Mouse (Mus musculus): ENCODE data around the gene Prc1. TPM values are rescaled to one million over a fixed set of nuclear protein-coding genes. Genes with fewer than 3 reads are reported as not detected.

Prc1 gene
- total and polyA plus RNA-seq, 3 experiments, result 14.6 to 229 (median 161) TPM

DNA sequence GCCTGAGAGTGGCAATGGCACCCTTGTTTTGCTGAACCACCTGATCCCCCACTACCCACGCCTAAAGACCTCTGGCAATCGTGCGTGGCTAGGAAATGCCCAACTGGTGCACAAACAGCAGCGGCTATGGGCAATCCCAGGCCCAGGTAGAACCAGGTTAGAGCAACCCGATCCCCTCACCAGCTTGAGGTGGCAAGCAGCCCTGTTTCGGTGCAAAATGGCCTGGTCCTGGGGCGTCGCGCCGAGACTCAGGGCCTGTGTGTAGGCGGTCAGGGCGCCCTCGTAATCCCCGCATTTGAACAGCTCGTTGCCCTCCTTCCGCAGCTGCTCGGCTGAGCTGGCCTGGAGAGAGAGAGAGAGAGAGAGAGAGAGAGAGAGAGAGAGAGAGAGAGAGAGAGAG lies 45.1 kb downstream of the Prc1 start:
- no peaks in the 10 kb centered on the region for H3K9me3 ChIP-seq (replicated peaks)
- H3K4me3 ChIP-seq (ENCODE audit: low read depth, low read length), result peak overlapping the region; percentile 76
- H3K4me1 ChIP-seq (ENCODE audit: insufficient read depth, low read depth, low read length), result peaks cover 53% of the 10 kb centered on the region
- ATAC-seq (ENCODE audit: extremely low read depth, insufficient number of reproducible peaks, low FRiP score, poor library complexity, severe bottlenecking), result no peak
- peak; percentile 10 for DNase-seq (ENCODE audit: low spot score)
- H3K36me3 ChIP-seq (replicated peaks), result peaks cover 49% of the 10 kb centered on the region
- H3K27me3 ChIP-seq (ENCODE audit: insufficient read depth, low read length), result no peaks in the 10 kb centered on the region
- TF ChIP-seq GATA1 (IDR thresholded peaks at IDR 0.05; ENCODE audit: borderline replicate concordance, low read length) (no peak), CTCF (IDR thresholded peaks at IDR 0.05; ENCODE audit: low read depth, low read length) (no peak)

GRCm38 (mm10) chr7:80339793-80340628 lies 45.8 kb downstream of the Prc1 start:
- TF ChIP-seq CTCF (IDR thresholded peaks at IDR 0.05; ENCODE audit: low read depth, low read length), result peak; percentile 30; the same call in 1 of the 2 replicates
- no peak for TF ChIP-seq POLR2AphosphoS5 (IDR thresholded peaks at IDR 0.05; ENCODE audit: insufficient replicate concordance, low read depth, low read length)
- ATAC-seq (ENCODE audit: extremely low read depth, insufficient number of reproducible peaks, low FRiP score, poor library complexity, severe bottlenecking), result peak; percentile 85
- H3K4me1 ChIP-seq (ENCODE audit: insufficient read depth, low read depth, low read length), result peaks cover 53% of the 10 kb centered on the region
- peak; percentile 92 for DNase-seq (ENCODE audit: low spot score)
- peak overlapping the region; percentile 76 for H3K4me3 ChIP-seq (ENCODE audit: low read depth, low read length)
- peaks cover 42% of the 10 kb centered on the region for H3K36me3 ChIP-seq (replicated peaks)
- H3K27me3 ChIP-seq (ENCODE audit: insufficient read depth, low read length), result no peaks in the 10 kb centered on the region
- no peaks in the 10 kb centered on the region for H3K9me3 ChIP-seq (replicated peaks)

DNA sequence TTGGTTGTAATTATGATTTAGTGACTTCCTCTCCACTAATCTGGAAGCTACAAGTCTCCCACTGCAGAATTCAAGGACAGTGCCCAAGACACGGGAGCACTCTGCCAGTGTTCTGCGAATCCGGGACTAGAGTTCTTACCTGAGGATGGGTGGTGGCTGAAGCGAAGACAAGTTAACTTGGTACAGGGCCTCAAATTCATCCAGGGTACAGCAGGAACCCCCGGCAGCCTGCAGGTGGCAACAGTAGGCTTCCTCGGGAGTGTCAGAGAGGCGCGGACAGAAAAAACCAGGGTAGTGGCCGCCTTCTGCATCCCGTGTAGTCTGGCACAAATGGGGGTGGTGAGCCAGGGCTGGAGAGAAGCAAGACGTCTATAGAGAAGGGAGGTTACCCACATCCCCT lies 46.5 kb downstream of the Prc1 start, which contains the start of gene Unc45a:
Gene Unc45a (minus strand): TSS at position 213 of the 400 bp plus-strand sequence.
- peak; percentile 43; the same call in 1 of the 2 replicates for ATAC-seq (ENCODE audit: extremely low read depth, insufficient number of reproducible peaks, low FRiP score, poor library complexity, severe bottlenecking)
- TF ChIP-seq GATA1 (IDR thresholded peaks at IDR 0.05; ENCODE audit: borderline replicate concordance, low read length) (no peak), CTCF (IDR thresholded peaks at IDR 0.05; ENCODE audit: low read depth, low read length) (peak; percentile 44; the same call in 1 of the 2 replicates)
- Histone ChIP-seq H3K36me3 (replicated peaks) (peaks cover 40% of the 10 kb centered on the region), H3K27me3 (ENCODE audit: insufficient read depth, low read length) (no peaks in the 10 kb centered on the region), H3K4me1 (ENCODE audit: insufficient read depth, low read depth, low read length) (peaks cover 55% of the 10 kb centered on the region), H3K4me3 (ENCODE audit: low read depth, low read length) (peak within 1 kb of the TSS; percentile 76), H3K9me3 (replicated peaks) (no peaks in the 10 kb centered on the region)
- DNase-seq (ENCODE audit: low spot score), result peak; percentile 80

DNA sequence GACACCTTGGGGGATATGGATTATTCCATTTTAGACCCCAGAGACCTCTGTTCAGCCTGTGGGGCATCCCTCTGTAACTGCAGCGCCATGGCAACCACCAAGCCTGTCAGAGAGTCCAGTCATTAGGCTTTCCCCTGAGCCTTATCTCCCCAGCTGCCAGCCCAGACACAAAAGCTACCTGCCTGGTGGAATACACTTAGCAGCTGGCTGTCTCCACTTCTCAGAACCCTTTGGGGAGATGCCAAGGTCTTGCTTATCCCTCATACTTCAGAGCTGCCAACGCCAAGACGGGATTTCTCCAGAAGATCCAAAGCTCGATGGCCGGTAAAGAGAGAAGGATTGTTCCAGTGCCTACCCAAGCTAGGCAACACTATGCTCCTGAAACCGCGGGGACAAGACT lies 47.5 kb downstream of the Prc1 start:
- peaks cover 63% of the 10 kb centered on the region for H3K4me1 ChIP-seq (ENCODE audit: insufficient read depth, low read depth, low read length)
- H3K27me3 ChIP-seq (ENCODE audit: insufficient read depth, low read length), result no peaks in the 10 kb centered on the region
- peaks cover 40% of the 10 kb centered on the region for H3K36me3 ChIP-seq (replicated peaks)
- ATAC-seq (ENCODE audit: extremely low read depth, insufficient number of reproducible peaks, low FRiP score, poor library complexity, severe bottlenecking) (no peak), DNase-seq (ENCODE audit: low spot score) (no peak)
- H3K9me3 ChIP-seq (replicated peaks), result no peaks in the 10 kb centered on the region
- TF ChIP-seq GATA2 (IDR thresholded peaks at IDR 0.05; ENCODE audit: borderline replicate concordance, low read depth, low read length) (no peak), GATA1 (IDR thresholded peaks at IDR 0.05; ENCODE audit: borderline replicate concordance, low read length) (no peak)
- H3K4me3 ChIP-seq (ENCODE audit: low read depth, low read length), result no peak overlapping the region

GRCm38 (mm10) chr7:80342858-80343257 lies 48.6 kb downstream of the Prc1 start, which contains the start of gene Hddc3:
Hddc3 (plus strand) TSS chr7:80343104.
- DNase-seq (ENCODE audit: low spot score), result peak; percentile 81
- peaks cover 70% of the 10 kb centered on the region for H3K4me1 ChIP-seq (ENCODE audit: insufficient read depth, low read depth, low read length)
- peak within 1 kb of the TSS; percentile 78 for H3K4me3 ChIP-seq (ENCODE audit: low read depth, low read length)
- H3K27me3 ChIP-seq (ENCODE audit: insufficient read depth, low read length), result no peaks in the 10 kb centered on the region
- ATAC-seq (ENCODE audit: extremely low read depth, insufficient number of reproducible peaks, low FRiP score, poor library complexity, severe bottlenecking), result peak; percentile 31; the same call in 1 of the 2 replicates
- H3K36me3 ChIP-seq (replicated peaks), result peaks cover 34% of the 10 kb centered on the region
- no peaks in the 10 kb centered on the region for H3K9me3 ChIP-seq (replicated peaks)
- TF ChIP-seq GATA1 (IDR thresholded peaks at IDR 0.05; ENCODE audit: borderline replicate concordance, low read length), result no peak
- TF ChIP-seq POLR2AphosphoS5 (IDR thresholded peaks at IDR 0.05; ENCODE audit: insufficient replicate concordance, low read depth, low read length), result no peak
- peak; percentile 67; the same call in 1 of the 2 replicates for TF ChIP-seq CTCF (IDR thresholded peaks at IDR 0.05; ENCODE audit: low read depth, low read length)
- TF ChIP-seq TAL1 (conservative IDR thresholded peaks at IDR 0.05; ENCODE audit: low read depth, low read length), result no peak

DNA sequence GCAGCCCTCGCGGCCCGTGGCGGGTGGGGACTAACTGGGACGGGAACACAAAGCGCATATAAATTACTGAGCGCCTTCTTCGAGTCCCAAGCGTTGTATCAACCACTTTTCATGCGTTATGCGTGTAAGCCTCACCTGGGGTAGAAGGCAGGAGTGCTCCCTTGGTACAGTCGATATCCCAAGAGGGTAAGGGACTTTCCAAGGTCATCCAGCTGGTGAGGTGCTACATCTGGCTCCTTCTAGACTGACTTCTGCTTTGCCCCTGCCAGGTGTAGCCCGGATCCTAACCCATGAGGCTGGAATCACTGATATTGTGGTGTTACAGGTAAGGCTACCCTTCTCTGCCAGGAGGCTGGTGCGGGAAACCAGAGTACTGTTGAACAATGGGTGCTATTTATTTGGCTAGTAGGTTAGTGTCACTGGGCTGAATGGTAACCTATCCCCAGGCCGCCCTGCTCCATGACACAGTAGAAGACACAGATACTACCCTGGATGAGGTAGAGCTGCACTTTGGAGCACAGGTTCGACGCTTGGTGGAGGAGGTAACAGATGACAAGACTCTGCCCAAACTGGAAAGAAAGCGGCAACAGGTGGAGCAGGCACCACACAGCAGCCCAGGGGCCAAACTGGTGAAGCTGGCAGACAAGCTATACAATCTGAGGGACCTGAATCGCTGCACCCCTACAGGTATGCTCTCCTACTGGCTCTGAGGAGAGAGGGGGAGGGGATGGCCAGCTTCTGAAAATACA lies 49.2 kb downstream of the Prc1 start:
- ATAC-seq (ENCODE audit: extremely low read depth, insufficient number of reproducible peaks, low FRiP score, poor library complexity, severe bottlenecking) (no peak), DNase-seq (ENCODE audit: low spot score) (peak; percentile 23)
- TF ChIP-seq POLR2AphosphoS5 (IDR thresholded peaks at IDR 0.05; ENCODE audit: insufficient replicate concordance, low read depth, low read length), result no peak
- TF ChIP-seq TAL1 (conservative IDR thresholded peaks at IDR 0.05; ENCODE audit: low read depth, low read length), result no peak
- Histone ChIP-seq H3K4me3 (ENCODE audit: low read depth, low read length) (peak overlapping the region; percentile 78), H3K4me1 (ENCODE audit: insufficient read depth, low read depth, low read length) (peaks cover 71% of the 10 kb centered on the region), H3K9me3 (replicated peaks) (no peaks in the 10 kb centered on the region), H3K27me3 (ENCODE audit: insufficient read depth, low read length) (no peaks in the 10 kb centered on the region), H3K36me3 (replicated peaks) (peaks cover 34% of the 10 kb centered on the region)

Data from G1E (cell line).